Mouse (Mus musculus) ES-E14 (cell line): ENCODE results near the gene Ctrb1.

Experiments
- CHD2 ChIP-seq: IDR thresholded peaks from 2 replicates; pipeline ENCODE4 v1.6.1; 2014; ENCODE audit warnings: mild to moderate bottlenecking, low read depth, low read length, inconsistent platforms
- HCFC1 ChIP-seq: IDR thresholded peaks from 2 replicates; pipeline ENCODE4 v1.6.1; 2012; ENCODE audit warnings: low read length, inconsistent platforms, borderline replicate concordance; ENCODE audit not compliant: insufficient read depth
- MAFK ChIP-seq: IDR thresholded peaks from 2 replicates; pipeline ENCODE4 v1.6.1; 2014; ENCODE audit warnings: mild to moderate bottlenecking, low read depth, low read length, inconsistent platforms; ENCODE audit not compliant: insufficient read depth
- ZNF384 ChIP-seq: IDR thresholded peaks from 2 replicates; pipeline ENCODE4 v1.6.1; 2012; ENCODE audit warnings: low read depth, low read length, inconsistent platforms

DNA sequence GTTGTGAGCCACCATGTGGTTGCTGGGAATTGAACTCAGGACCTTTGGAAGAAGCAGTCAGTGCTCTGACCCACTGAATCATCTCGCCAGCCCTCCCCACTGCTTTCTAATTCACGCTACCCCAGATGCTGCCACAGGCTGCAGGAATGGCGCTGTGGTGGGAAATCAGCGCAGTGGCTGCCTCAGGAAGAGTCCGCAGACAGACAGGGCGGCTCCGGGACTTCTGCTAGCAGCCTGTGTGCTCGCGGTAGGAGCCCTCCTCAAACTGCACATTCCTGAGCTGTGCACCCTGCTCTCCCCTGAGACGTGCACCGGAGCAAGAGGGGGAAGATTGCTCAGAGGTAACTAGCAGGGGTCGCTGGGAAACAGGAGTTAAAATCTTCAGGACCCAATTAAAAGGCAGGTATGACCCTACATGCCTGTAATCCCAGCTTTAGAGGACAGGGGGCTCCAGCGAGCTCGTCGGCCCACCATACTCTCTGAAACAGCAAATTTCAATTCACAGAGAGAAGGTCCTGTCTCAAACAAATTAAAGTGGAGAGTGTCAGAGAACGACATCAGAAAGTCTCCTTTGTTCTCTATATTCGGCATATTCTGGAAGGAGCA is 10.3 kb downstream of the Ctrb1 start:
- no peak for TF ChIP-seq ZNF384
- no peak for TF ChIP-seq CHD2
- TF ChIP-seq HCFC1: no peak
- TF ChIP-seq MAFK: 0 out of 2 replicates have a peak, but pooled peaks have one; percentile 14
